Mouse (Mus musculus): ENCODE data around the gene Acvrl1.

Acvrl1 gene

GRCm38 (mm10) chr15:101170413-101170980 lies 42.2 kb downstream of the Acvrl1 start:
- DNase-seq (ENCODE audit: low spot score), result no peak

DNA sequence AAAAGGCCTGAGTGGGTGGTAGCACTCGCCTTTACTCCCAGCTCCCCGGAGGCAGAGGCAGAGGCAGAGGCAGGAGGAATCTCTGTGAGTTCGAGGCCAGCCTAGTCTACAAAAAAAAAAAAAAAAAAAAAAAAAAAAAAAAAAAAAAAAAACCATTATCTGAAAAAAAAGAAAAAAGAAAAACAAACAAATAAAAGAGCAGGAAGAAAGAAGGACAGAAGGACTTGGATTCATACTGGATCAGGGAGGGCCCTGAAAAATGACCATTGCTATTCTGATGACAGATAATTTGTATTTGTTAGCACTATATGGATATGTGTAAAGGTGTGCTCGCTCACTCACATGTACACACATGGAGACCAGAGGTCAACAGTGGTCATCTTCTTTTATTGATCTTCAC lies 43.0 kb downstream of the Acvrl1 start:
- DNase-seq (ENCODE audit: low spot score), result no peak

DNA sequence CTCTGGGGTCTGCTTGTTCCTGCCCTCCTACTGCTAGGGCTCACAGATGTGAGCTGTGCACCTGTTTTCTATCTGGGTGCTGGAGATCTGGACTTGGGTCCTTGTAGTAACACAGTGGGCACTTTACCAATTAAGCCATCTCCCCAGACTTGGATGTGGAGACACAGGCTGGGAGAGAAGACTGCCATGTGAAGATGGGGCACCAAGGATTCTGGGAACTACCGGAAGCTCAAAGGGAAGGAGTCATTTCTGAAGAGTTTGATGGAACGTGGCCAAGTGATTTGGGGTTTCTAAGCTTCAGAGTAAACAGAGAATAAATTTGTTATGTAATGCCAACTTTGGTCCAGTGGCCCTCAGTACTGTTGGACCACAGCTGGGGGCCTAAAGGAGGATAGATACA lies 43.7 kb downstream of the Acvrl1 start:
- DNase-seq (ENCODE audit: low spot score), result no peak

GRCm38 (mm10) chr15:101173421-101174211 lies 45.3 kb downstream of the Acvrl1 start, which contains the start of gene Acvr1b:
TSS of gene Acvr1b (plus strand) at chr15:101174067.
- DNase-seq (ENCODE audit: low spot score), result peak; percentile 89

DNA sequence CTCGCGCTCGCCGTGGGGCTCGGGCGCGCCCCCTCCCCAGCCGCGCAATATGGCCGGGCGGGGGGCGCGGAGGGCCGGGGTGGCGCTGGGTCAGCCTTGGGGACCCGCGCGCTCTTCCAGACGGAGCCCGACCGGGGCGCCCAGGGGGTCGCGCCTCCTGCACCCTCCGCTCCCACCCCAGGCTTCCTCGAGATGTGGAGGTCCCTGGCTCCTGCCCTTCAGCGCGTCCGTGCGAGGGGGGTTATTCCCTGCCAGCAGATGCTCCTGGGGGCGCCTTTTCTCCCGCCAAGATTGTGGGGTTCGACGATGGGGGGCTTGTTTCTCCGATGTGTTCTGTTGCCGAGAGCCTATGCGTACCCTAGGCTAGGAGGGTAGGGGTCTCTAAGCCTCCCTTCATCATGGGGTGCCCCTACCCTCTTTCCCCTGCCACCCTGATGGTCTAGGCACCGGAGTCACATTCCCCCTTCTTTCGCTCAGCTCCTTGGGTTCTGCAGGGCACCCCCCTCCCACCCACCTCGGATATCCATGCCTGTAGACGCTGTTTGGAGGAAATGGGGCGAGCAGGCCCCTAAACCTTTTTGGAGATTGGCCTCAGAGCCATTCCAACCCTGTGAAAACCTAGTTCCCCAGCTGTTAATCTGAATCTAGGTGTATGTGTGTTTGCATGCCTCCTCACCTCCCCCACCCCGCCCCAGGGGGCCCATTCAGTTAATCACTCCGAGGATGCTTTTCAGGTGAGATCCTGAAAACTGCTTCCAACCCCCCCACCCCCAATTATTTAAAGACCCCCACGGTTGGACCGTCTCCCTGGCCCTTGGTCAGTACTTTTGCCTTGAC lies 46.2 kb downstream of the Acvrl1 start:
- DNase-seq (ENCODE audit: low spot score), result no peak

- no peak for DNase-seq (ENCODE audit: low spot score)
Measured at GRCm38 (mm10) chr15:101175131-101175460, 46.8 kb downstream of the Acvrl1 start.

DNA sequence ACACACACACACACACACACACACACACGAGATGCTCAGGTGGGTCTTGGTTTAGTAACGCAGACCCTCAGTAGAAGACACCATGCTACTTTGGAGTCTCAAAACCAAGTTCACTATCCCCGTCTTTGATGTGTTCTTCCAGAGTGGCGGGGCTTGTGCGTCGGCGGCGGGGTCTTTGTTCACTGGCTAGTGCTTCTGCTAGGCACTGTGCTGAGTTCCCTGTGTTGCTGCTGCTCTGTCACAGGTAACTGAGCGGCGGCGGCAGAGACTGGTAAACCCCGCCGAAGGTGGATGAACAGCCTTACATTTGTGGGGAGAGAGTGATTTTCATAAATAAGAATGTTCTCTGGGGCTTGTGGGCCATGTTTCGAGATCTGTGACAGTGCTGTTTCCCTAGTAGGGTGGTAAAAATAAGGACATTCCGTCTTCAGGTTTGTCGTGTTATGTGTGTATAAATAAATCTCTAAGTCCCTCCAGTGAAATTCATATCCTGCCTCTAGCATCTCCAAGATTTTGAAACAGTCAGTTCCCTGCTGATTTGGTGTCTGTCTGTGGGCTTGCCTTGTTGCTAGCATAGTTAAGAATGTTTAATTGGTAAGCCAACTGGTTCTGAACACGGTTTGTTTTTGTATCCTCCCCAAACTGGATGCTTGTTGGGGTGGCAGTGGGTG lies 47.4 kb downstream of the Acvrl1 start:
- DNase-seq (ENCODE audit: low spot score), result no peak

DNA sequence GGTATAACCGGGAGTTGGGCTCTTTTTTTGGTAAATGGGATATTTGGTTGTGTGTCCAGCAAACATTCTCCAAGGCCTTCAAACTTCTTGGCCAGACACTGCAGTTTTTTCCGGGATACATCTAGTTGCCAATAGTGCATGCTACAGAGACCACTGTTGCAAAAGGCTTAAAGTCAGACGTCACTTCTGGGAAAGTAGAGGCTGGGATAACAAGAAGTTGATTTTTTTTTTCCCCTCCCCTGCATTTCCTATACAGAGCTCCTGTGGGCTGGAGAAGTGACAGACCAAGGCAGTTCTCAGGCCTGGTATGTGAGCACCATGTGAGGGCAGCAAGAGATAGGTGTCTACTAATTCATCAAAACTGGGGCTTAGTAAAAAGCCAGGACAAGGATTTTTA lies 48.0 kb downstream of the Acvrl1 start:
- DNase-seq (ENCODE audit: low spot score), result no peak

DNA sequence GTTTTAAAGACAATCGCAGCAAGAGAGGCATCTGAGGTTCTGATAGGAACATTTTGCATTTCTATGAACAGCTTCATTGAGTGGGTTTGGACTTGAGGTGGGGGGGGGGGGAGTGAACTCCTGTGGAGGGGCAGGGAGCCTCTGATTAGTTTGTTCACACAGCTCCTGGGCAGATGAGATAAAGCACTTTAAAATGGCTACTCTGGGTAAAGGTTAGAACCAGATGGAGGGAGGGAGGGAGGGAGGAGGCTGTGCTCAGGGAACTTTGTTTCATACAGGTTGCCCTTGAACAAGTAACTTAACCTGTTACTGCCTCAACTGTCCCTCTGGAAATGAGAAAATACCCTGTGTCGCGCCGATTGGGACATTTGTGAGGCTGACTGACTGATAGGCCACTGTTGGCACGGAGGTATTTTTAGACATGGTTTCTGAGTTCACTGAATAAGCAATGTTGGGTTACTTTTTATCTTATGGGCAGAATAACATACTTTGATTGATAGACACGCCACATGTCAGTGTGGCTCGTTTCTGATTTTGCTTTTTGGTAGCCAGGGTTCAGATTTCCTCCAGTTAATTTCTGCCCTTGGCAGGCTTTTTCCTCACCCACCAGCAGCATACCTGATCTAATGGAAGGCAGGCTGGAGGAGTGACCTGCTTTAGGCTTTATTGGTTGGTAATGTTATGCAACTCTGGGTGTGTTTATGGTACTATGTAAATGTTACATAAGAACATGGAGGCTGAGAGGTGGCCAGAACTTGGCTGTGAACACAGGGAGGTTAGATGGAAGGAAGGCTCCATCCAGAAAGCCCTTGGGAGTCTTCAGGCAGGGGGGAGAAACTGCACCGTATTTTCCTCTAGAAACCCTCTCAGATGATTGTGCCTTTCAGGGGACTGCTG lies 48.7 kb downstream of the Acvrl1 start:
- peak; percentile 50 for DNase-seq (ENCODE audit: low spot score)

DNA sequence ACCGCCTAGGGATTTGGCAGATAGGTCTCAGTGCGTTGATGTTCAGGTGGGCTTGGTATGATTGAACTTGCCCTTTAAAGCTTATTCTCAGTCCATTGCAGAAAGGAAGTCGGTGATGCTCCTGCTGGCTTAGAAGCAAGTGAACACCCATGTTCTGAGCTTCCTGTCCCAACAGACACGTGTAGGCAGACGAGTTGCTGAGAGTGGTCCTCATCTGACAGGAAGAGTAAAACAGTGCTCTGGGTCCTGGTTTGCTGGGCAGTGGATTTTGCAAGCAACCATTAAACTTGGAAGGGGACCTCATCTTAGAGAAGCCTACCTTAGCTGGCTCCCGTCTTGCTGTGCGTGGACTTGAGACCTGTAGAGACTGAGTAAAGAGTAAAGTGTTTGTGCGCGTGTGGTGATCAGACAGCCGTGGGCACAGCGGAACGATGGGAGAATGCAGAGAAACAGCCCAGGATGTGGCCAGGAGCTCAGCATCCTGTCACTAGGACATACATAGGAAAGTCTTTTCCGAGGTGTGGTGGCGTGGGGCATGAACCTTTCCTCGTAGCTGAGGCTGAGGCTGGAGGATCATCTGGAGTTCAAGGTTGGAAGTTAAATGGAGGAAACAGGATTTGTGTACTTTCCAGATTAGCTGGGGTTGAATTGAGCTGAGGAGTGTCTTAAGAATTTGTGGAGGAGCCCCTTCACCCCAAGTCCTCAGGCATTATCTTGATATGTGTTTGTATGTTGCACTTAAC lies 52.2 kb downstream of the Acvrl1 start:
- no peak for DNase-seq (ENCODE audit: low spot score)

DNA sequence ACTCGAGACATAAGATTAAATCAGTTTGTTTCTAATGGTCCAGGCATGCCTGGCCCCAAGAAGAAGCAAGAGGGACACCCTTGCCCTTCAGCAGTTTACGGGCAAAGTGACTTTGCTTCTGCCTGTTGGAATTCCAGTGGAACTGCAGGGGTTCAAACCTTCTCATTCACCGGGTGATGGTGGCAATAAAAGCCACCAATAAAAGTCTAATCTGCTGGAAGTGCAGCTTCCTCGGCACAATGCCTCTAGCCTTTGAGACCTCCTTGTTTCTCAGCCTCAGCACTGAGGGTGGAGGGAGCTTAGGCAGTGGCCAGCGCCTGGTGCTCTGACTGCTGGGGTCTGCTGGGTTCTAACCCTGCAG lies 52.8 kb downstream of the Acvrl1 start:
- no peak for DNase-seq (ENCODE audit: low spot score)

- DNase-seq (ENCODE audit: low spot score), result no peak
Measured at GRCm38 (mm10) chr15:101181500-101181899, 53.2 kb downstream of the Acvrl1 start.

DNA sequence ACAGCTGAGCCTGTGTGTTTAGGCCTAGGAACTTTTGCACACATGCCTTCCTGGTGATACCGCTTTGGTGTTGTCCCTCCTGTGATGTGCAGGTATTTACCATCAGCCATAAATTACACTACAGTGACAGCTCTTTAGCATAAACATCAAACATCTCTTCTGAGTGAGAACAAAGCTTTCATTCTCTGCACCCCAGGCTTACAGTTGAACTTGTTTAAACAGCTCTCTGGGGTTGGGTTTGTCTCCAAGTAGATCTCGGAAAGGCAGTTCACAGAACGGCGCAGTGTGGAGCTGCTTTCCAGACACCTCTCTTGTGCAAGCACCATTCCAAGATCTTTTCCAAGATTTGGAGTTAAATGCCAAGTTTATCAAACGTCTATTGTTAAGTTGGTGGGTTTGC lies 54.4 kb downstream of the Acvrl1 start:
- no peak for DNase-seq (ENCODE audit: low spot score)

DNA sequence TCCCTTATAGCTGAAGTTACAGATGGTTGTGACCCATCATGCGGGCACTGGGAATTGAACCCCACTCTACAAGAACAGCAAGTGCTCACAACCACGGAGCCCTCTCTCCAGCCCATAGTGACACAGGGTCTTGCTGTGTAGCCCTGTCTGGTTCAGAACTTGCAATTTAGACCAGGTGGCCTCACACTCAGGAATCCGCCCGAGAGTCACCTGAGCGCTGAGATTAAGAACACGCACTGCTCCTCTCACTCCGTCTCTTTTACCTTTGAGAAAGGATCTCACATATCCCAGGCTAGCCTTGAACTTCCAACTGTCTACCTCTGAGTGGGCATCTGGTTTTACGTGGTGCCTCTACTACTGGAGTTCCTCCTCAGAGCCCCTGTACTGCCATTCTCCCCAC lies 56.0 kb downstream of the Acvrl1 start:
- no peak for DNase-seq (ENCODE audit: low spot score)

GRCm38 (mm10) chr15:101185549-101185948 lies 57.2 kb downstream of the Acvrl1 start:
- DNase-seq (ENCODE audit: low spot score), result no peak

GRCm38 (mm10) chr15:101187907-101188306 lies 59.6 kb downstream of the Acvrl1 start:
- no peak for DNase-seq (ENCODE audit: low spot score)

GRCm38 (mm10) chr15:101189981-101190761 lies 61.8 kb downstream of the Acvrl1 start:
- DNase-seq (ENCODE audit: low spot score), result no peak

DNA sequence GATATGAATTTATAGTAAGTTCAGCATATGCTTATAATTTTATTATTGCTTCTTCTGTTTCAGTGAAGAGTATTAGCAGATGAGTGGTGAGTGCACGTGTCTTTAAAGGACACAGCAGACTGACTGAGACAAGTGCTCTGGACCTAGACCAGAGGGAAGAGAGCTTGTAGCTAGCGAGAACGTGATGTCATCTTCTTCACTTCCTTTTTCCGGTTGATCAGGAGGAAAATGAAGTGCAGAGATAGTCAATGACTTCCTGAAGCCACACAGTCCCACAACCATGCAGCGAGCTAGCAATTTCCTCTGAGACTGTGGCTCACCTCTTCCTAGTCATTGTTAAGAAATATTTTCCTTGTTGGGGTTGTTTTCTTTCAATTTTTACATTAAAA lies 62.4 kb downstream of the Acvrl1 start:
- no peak for DNase-seq (ENCODE audit: low spot score)

- no peak for DNase-seq (ENCODE audit: low spot score)
Measured at GRCm38 (mm10) chr15:101191459-101192259, 63.3 kb downstream of the Acvrl1 start.
